Mouse (Mus musculus) adrenal gland, adult 18-20 months (tissue): Measurements from ENCODE around the gene Tacc2. TPM values are rescaled to one million over a fixed set of nuclear protein-coding genes. Genes with fewer than 3 reads are reported as not detected.

Experiments used
- DNase-seq, 2 experiments: peaks; one replicate each; pipeline ENCODE4 v3.0.0; 2021 to 2022; ENCODE audit warnings: low spot score in 2 of 2
- total RNA-seq, 2 experiments: library from RNA; stranded (reverse); gene quantifications; 1 replicate in 1 of 2; 2 replicates in 1 of 2; pipeline ENCODE4 v1.2.3; 2021

Tacc2 gene
- total RNA-seq, 2 experiments from 2014 or later: 32.3 to 33.3 TPM

DNA sequence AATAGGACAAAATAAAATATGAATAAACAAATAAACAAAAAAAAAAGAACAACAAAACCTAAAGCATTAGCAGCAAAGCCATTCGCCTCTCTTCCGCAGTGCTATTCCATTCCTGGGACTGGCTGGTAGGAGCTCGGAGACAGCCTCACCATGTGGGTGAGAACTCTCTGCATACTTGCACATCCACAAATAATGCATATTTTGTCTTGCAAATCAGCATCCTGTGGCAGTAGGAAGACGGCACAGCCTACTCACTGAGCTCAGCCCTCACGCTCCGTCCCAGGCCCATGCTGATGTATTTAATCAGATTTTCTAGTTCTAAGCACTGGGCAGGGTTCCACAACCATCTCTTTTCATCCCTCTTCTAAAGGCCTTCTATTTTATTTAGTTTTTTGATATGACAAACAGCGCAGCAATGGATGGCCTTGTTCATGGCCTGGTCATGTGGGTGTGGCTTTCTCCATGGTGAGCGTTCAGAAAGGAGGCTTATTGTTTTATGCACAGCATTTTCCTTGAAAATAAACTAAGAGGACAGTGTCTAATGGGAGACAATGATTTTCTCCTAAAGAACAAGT lies 226.1 kb downstream of the Tacc2 start:
- no peak for DNase-seq

DNA sequence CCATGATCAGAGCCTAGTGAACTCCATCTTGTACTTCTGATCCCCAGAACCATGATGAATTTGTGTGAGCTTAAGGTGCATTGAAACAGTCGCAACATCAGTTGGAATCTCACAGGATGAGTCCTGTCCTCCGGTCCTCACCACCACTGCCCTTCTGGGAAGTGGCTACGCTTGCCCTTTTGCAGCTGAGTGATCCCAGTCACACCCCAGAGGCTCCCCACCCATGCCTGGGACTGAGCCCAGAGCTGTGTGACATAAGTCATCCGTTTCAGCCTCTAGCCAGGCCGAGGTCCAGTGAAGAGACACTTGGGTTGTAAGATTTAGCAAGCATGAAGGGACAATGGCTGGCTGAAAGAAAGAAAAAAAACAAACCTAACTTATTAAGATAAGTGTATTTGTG lies 227.8 kb downstream of the Tacc2 start:
- DNase-seq: no peak

DNA sequence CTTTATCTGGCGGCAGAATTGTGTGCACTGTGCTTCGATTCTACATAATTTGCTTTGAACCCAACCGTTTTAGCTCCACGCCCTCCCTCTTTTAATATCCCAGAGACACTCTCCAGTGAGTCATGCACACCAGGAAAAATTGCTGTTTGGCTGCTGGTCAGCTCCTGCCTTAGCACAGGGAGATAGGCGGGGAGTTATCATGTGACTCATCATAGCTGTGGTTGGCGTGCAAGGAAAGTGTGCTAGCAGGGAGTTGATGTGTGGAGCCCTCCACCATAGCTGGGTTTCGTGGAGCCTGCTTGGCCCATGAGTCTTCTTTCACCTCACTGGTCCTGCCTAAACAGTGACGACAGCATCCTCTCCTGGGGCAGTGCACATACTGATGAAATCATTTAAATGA lies 230.5 kb downstream of the Tacc2 start:
- peak; percentile 36 to 49 for DNase-seq

DNA sequence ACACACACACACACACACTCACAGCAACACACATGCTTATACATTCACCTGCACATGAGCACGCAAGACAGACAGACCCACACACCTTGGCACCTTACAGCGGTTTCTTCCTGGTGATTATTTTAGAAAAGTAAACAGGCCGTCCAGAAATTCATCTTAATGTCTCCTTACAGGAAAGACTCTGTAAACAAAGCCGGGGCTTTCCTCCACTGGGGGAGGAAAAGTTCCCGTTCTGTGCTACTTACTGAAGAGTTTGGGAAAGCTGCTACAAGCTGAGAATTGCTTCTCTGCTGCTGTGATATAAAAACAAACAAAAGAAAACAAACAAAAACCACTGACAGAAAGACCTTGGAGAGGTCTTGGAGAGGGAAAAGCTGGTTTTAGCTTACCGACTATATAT lies 231.5 kb downstream of the Tacc2 start:
- no peak for DNase-seq

DNA sequence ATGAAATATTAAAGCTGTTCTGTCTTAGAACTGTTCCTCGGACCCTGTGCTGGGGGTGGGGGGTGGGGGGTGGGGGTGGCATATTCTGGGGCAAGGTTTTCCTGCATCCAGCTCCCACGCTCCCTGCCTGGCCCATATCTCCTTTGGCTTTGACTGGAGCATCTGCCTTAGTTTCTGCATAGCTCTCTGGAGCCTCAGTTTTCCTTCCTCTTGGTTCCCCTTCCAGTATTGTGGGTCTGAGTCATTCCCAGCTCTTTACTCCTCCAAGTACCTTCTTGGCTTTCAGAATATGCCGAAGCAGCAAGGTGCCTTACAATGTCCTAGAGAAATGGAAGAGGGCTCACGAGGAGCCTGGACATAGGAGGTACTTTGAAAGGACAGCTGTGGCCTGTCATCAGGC lies 233.0 kb downstream of the Tacc2 start:
- no peak for DNase-seq

GRCm38 (mm10) chr7:130812407-130812806 lies 235.2 kb downstream of the Tacc2 start:
- no peak for DNase-seq

Other genes starting within 250 kb of the Tacc2 start
- 10 to 100 TPM; 35.9 to 38.0 TPM for gene Ate1, start 57.1 kb upstream of the Tacc2 start, total RNA-seq
- gene Nsmce4a, start 4.3 kb upstream of the Tacc2 start, total RNA-seq: 10 to 100 TPM; 38.2 to 55.1 TPM
- gene Btbd16, start 196.6 kb downstream of the Tacc2 start, total RNA-seq: not detected